Mouse (Mus musculus) thymus, postnatal 4 days (tissue): ENCODE measurements around the gene Olfr623.

Experiments
- DNase-seq: peaks from one replicate; pipeline ENCODE4 v3.0.0; 2021

The Olfr623 gene

DNA sequence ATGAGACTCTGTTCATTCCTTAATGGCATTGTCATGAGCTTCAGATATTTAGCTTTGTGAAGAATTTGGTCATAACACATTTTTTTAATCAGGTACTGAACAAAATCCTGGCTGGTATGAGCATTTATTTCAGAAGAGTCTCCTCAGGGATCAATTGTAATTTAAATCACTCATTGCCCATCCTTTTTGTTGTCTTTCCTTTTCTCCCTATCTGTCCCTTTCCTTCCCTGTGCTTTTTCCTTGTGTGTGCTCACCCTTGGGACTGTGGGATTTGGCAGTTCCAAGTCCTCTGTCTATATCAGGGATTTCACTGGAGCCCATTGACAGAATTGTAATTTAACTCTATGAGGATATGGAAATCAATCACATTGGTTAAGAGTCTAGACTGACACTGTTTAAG lies at the start of gene Olfr623:
Gene Olfr623, minus strand, starts transcription at position 101 of the 400 bp plus-strand sequence.
- DNase-seq: no peak

DNA sequence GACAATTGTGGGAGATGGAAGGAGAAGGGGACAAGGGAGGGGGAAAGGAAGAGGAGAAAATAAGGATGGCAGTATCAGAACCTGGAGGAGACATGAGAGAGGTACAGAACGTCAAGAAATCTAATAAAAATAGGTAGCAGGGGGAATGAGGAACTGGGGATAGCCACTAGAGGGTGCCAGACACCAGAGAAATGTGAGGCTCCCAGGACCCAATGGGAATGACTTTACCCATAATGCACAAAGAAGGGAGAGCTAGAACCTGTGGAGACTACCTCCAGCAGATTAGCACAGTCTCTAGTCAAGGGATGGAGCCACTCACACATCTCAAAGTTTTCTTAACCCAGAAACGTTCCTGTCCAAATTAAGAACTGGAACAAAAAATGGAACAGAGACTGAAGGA lies 48.5 kb upstream of the Olfr623 start:
- DNase-seq: peak; percentile 24

GRCm38 (mm10) chr7:103699469-103699868 lies 36.0 kb upstream of the Olfr623 start:
- no peak for DNase-seq

- no peak for DNase-seq
Observed at GRCm38 (mm10) chr7:103682420-103682819, 18.9 kb upstream of the Olfr623 start, which contains the start of gene Olfr625-ps1. TSS of gene Olfr625-ps1 (plus strand) at chr7:103682720.

GRCm38 (mm10) chr7:103671091-103671490 lies 7.6 kb upstream of the Olfr623 start, which contains the start of gene Olfr624:
TSS of gene Olfr624 (minus strand) at chr7:103671191.
- DNase-seq: no peak

GRCm38 (mm10) chr7:103644070-103644469 lies 19.4 kb downstream of the Olfr623 start:
- no peak for DNase-seq

DNA sequence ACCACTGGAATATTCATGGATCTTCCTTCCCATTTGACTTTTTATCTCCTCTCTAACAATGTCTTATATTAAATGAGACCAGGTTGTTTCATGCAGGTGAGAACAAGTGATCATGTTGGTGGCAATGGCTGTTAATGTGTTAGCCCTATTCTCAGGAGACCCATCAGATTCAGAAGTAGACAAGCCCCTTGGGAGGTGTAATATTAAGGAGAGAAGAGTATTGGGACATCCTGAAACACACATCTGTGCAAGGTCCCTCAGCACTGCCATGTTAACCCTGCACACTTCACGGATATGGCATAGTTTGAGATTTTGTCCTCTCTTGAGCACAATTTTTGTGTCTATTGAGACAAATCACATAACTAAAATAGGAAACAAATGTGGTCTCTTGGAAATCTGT lies 20.9 kb downstream of the Olfr623 start, which contains the start of gene Olfr622:
Gene Olfr622, minus strand, starts transcription at position 101 of the 400 bp plus-strand sequence.
- no peak for DNase-seq

GRCm38 (mm10) chr7:103636795-103637194 lies 26.7 kb downstream of the Olfr623 start:
- DNase-seq: no peak

GRCm38 (mm10) chr7:103612434-103612833 lies 51.1 kb downstream of the Olfr623 start, which contains the start of gene Olfr620:
TSS of gene Olfr620 (minus strand) at chr7:103612534.
- DNase-seq: no peak
